Mouse (Mus musculus): ENCODE measurements around the gene Nfkbiz.
A peak's percentile ranks its signal among the peaks of the same experiment; 100 is the strongest.
"Not testable (repeated sequence)": the region's sequence is repeated elsewhere in the genome, so short reads cannot be mapped to it uniquely, and the experiment has no call there.

Gene Nfkbiz

DNA sequence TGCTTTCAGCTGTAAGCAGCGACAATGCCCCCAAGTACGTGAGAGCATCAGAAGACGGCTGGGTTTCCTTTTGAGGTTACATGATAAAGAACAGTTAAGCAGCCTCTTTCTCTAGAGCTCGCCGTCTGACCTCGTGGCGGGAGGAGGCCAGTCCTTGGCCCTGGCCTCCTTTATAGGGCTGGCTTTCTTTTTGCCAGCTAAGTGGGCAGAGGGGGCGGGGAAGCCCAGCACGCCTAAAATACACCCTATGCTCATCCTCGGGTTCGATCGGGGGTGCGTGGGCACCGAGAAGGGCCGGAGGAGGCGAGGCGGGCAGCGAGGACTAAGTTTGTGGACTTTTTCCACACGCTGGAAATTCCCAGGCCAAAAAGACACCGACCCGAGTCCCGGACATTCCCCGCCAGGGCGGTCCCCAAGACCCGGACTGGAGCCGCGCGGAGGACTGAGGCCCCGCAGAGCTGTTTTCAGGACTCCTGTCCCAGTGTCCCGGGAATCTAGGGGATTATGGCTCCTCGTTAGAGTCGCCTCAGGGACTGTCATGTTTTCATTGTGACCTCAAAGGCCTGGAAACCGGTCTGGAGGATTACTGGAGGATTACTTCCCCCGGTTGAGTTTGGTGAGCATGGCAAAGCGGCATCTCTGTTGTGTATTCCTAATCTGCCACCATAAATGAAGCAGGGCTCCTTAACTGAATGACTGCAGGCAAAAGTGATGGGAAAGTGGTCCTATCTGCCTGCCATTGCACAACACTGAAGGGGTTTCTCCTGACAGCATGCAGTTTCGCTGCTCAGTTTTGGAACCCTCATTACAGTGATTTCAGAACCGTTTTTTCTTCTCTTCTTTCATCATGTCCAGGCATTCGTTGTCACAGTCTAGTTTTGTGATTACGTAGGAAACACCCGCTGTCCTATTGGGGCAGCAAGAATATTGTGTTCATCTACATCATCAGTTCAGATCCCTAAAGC is at the start of gene Nfkbiz:
Gene Nfkbiz, minus strand, starts transcription at position 390 of the 965 bp plus-strand sequence.
- peak; percentile 44 to 49 for DNase-seq (ENCODE audit: low spot score in 2 of 2)

DNA sequence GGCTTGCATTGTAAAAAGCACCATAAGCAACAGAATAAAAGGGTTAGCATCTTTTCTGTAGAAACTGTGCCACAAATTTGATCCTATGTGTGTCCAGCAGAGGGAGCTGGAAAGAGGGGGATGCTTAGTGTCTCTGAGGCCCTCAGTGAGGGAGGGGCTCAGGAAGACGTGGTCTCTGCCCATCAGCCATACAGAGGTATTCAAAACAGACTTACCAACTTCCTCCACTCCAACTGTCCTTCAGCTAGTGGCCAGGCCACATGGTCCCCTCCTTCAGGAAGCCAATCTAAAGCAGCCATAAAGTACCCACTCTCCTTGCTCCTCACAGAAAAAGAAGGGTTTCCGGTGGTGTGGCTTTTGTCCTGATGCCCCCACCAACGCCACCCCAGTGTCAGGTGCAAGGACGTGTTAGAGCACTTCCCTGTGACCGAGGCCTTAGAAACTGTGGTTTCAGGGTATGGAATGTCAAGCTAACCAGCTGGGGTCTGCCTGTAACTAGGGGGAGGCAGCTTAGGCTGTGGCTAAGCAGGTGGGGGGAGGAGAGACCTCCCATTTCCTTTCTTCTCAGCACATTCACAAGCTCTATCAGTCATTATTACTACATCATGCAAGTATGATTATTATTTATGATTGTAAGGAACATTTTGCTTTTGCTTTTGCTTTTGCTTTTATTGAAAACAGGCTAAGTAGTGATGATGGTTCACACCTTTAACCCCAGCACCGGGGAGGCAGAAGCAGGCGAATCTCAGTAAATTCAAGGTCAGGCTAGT is 49.3 kb upstream of the Nfkbiz start:
- peak in 1 of 2 experiments; percentile 49 for DNase-seq (ENCODE audit: low spot score in 2 of 2)

DNA sequence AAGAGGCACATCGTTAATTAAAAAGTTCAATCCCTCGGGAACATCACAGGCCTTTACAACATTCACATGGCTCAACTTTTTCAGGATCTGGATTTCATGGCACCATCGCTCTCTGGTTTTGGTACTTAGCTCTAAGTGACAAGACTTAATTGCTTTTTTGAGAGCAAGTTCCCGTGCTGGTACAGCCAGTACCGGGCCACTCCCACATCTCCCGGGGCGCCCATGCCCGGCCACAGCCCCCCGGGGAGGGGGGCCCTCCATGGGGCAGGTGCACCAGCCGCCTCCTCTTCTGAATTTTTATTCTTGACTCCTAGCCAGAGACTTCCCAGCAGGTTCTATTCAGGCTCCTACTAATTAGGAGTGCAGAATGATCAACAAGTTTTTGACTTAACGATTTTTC is 45.5 kb upstream of the Nfkbiz start:
- no peak for DNase-seq (ENCODE audit: low spot score in 2 of 2)

DNA sequence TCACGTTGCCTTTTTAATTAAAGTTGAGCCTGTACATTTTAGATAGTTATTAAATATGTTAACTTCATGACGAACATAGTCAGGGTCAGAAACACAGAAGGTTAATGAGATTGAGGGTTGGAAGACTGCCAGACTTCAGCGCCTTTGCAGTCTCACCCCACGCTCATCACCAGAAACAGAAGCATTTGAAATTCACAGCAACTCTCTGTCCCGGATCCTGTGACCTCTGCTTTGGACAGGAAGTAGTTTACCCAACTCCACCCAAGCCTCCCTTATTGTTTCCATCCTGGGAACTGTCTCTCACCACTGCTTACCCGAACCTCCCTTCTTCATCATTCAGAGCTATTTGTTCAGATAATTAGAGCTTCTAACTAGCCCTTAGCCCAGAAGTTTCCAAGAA is 37.3 kb upstream of the Nfkbiz start:
- no peak for DNase-seq (ENCODE audit: low spot score in 2 of 2)

DNA sequence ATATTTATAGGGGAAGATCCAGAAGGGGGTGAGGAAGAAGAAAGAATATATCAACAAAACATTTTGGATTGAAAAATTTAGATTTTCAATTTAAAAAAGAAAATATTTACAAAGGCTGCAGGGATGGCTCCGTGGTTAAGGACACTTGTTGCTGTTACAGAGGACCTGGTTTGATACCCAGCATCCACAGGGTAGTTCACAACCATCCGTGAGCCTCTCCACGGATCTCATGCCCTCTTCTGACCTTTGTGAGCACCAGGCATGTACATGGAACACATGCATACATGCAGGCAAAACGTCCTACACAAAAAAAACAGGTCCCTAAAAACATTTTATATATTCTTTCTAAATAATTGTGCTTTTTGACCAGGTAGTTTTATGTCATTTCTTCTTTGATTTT is 25.1 kb upstream of the Nfkbiz start:
- no peak for DNase-seq (ENCODE audit: low spot score in 2 of 2)

DNA sequence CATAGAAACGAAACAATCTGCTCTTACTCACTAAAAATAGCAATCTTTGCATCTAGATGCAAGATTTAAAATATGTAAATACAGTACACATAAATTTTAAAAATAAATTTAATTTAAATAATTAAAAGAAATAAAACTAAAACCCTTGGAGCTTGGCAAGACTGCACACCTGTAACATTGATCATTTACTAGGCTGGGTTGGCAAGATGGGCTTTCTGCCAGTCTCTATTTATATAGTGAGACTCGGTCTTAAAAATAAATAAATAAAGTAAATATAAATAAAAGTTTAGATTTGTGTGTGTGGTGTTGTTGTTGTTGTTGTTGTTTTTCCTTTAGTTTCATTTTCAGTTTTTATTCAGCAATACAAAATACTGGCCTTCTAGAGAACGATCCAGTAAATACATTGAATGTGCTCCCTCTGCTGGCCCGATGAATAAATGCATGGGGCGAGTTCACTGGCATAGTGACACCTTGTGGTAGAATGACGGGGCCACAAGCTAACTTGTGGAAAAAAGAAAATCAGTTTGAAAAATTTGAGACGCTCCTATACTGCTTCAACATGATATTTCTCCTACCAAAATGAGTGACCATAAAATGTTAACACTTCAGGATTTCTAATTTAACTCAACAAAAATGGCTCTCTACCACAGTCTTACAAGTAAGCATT is 24.6 kb upstream of the Nfkbiz start:
- DNase-seq (ENCODE audit: low spot score in 2 of 2): peak; percentile 42 to 66

DNA sequence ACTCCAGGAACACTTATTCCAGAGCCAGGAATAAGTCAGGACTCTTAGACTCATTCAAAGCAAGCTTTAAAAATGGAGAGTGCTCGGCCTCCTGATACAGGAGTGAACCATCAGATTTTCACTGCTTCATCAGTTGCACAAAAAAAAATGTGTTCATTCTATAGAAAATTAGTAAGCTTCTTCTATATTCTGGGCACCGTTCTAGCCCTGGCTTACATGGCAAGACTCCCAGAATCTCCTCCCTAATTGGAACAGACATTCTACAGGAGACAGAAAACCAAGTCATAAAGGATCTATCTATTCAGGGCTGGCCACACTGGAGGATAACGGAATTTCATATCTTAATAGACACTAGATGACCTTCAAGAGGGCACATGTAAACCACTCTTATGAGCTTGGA is 22.4 kb upstream of the Nfkbiz start:
- DNase-seq (ENCODE audit: low spot score in 2 of 2): no peak

DNA sequence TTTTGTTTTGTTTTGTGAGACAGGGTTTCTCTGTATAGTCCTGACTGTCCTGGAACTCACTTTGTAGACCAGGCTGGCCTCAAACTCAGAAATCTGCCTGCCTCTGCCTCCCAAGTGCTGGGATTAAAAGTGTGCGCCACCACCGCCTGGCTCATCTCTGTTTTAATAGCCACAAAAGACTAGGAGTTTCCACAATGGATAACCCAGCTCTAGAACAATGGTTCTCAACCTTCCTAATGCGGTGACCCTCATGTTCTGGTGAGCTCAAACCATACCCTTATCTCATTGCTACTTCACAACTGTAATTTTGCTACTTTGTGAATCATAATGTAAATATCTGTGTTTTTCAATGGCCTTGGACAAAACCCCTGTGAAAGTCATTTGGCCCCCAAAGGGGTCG is 20.7 kb upstream of the Nfkbiz start:
- DNase-seq (ENCODE audit: low spot score in 2 of 2): not testable (repeated sequence)

DNA sequence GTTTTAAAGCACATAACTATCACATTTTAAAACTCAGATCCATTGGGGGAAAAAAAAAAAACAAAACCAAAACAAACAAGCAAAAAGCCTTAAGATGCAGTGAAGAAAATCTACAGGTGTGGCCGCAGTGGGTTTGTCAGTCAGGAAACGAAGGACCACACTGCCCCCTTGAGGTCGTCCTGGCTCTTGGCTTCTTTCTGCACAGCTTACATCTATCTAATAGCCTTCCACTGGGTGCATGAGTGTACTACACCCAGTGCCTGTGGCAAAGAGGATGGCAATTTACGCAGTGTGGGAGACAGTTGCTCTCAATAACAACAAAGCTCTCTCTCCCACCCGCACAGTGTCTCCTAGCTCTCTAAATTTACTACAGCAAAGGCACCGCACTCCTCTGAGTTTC is 19.8 kb upstream of the Nfkbiz start:
- DNase-seq (ENCODE audit: low spot score in 2 of 2): peak; percentile 44 to 85

DNA sequence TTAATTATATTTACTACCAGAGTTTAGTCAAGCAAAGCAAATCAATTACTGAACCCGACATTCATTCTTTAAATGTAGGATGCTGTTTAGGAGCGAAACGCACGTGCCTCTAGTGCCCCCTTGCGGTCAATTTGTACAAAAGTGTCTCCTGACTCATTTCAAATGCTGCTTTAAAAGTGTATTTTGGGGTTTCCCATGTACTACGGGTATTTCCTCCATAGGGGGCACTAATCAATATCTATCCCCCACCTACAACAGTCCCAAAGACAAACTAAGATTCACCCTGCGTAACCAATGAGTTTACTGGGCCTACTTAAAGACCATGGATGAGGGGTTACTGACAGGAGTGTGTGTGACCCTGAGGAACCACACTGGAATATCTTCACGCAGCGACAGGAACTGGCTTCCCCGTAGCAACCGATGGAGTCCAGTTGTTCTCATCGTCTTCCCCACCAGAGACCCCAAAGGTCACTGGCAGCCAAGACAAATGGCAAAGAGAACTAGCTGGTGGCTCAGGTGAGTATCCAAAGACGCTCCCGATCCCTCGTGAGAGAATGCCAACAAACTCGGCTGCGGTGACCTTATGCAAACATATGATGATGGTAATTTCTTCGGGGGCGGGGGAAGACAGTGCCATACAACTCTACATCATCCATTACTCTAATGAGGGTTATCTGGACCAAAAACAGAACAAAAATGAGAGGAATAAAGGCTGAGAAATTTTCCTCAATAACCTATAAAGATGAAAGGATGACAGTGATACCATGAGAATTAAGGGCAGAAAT is 14.4 kb upstream of the Nfkbiz start:
- peak; percentile 39 to 85 for DNase-seq (ENCODE audit: low spot score in 2 of 2)

DNA sequence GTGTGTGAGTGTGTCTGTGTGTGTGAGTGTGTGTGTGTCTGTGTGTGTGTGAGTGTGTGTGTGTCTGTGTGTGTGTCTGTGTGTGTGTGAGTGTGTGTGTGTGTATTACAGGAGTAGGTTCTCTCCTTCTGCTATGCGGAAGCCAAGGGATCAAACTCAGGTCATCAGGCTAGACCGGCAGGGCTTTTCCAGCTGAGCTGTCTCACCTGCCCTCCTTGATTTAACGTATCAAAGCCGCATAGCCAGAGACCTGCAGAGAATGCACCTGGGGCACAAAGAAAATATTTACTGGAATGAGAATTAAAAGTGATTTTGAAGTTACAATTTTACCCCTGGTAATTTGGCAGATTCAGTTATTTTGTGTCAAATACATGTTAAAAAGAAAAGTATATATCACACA is 13.8 kb upstream of the Nfkbiz start:
- DNase-seq (ENCODE audit: low spot score in 2 of 2): no peak

DNA sequence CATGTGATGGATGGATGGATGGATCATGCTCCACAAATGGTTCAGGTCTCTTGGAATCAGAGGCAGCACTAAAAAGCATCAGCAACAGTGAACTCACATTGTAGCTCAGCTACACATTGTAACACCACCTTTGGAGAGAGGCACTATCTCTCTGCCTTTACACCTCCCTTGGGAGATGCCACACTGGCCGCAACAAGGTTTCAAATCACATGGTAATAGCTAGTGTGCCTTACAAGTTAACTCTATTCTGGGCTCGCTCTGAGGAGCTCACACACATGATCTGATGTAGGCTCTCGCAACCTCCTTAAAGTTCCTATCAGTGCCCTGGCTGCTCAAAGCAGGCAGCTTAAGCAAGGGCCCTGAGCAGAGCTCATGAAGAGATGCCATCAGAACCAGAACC is 11.8 kb upstream of the Nfkbiz start:
- no peak for DNase-seq (ENCODE audit: low spot score in 2 of 2)

DNA sequence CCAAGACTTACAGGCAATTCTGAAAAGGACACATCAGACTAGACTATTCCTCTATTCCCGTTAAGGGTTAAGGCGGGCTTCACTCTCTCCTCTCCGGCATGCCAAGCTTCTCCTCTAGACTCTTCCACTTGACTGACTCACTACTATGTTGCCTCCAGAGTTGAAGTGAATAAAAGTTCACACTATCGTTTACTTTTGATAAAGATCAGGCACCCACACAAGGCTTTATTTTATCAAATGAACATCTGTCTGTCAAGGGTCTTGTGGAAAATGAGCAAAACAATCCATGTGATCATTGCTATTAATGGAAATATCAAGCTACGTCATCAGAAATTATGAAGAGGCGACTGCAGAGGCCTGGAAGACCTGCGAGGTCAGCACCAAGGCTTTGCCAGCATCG is 9.0 kb upstream of the Nfkbiz start:
- no peak for DNase-seq (ENCODE audit: low spot score in 2 of 2)

DNA sequence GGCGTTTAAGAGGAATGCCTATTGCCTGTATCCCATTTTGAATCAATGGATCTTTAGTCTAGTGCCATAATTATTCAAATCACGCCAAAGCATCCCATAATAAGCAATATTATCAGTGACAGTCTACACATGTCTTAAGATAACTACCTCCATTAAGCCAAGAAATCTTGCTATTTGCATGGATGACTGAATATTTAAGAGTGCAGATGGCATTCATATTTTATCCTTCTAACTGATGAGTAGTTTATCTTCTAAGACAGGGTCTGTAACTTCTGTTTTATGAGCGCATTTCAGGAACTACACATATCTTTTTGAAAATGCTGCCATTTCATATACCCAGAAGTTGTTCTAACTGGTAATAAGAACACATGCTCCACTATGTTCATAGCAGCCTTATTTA is 6.1 kb upstream of the Nfkbiz start:
- DNase-seq (ENCODE audit: low spot score in 2 of 2): no peak

DNA sequence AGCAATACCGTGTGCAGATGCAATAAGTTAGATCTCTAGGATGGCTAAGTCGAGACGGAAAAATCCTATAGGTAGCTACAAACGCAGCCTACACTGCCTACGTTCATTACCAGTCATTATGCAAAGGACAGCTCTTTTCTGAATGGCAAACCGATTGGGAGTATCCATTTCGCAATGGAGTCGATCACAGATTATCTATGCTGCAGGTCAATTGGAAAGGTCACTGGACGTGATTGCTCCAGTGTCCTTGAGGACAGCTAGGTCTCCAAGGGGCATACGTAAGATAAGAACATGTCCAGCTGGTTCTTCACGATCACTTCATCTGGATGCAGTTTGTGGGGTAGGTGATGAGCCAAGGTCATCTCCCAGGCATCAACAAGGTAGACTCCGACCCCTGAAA is 5.2 kb upstream of the Nfkbiz start:
- no peak for DNase-seq (ENCODE audit: low spot score in 2 of 2)

DNA sequence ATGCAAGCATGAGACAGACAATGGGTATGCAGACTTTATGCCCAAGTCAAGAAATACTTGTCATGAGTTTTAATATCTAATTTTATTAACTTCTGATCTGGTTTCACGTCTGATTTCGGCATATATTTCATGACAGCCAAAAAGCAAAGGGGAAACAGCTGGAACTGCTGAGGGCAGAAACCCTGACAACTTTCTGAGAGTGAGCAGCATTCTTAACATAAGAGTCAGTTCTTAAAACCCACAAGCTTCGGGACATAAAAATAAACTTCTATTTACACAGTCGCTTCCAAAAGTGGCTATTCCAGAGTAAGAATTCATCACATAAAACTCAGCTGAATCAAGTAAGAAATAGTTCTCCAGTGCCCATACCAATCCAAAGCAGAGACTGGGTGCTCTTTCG is 4.4 kb upstream of the Nfkbiz start:
- DNase-seq (ENCODE audit: low spot score in 2 of 2): no peak

DNA sequence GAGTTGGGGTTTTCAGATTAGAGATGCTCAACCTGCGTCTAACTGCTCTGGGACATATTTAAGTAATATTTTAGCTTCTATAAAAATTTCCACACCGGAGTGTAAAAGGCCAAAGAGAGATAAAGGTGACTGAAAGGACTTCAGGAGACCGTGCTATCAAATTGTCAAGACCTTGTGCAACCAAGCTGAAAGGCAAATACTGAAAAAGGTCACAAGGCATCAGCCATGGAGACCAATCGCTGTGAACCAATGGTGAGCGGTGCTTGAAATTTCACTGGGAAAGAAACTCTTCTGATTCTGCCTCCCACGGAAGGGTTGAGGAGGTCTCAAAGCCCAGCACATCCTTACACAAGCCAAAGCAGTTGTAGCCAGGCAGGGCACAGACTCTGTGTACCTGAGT is 2.8 kb upstream of the Nfkbiz start:
- DNase-seq (ENCODE audit: low spot score in 2 of 2): no peak

DNA sequence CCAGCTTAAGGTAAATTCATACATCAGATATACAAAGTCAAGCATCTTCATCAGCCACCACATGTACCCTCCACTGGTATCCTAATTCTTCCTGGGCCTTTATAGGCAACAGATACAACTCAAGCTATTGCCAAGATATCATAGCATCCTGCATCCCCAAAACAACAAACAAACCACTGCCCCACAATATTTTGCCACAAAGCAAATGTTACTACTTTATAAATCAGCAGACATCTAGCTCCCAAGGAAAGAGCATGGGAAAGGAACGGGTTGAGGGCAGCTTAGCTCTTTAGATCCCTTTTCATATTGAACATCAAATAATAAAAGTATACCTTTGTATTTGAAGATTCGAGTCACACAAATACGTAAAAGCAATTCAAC is 580 bp downstream of the Nfkbiz start:
- no peak for DNase-seq (ENCODE audit: low spot score in 2 of 2)

DNA sequence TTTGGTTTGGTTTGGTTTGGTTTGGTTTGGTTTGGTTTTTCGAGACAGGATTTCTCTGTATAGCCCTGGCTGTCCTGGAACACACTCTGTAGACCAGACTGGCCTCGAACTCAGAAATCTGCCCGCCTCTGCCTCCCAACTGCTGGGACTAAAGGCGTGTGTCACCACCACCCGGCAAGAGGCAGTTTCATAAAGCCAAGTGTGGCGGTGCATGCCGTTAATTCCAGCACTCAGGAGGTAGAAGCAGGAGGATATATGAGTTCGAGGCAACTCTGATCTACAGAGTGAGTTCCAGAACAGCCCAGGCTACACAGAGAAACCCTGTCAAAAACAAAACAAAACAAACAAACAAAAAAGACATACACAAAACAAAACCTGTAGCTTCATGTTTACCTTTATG is 1.0 kb downstream of the Nfkbiz start:
- DNase-seq (ENCODE audit: low spot score in 2 of 2): not testable (repeated sequence)

DNA sequence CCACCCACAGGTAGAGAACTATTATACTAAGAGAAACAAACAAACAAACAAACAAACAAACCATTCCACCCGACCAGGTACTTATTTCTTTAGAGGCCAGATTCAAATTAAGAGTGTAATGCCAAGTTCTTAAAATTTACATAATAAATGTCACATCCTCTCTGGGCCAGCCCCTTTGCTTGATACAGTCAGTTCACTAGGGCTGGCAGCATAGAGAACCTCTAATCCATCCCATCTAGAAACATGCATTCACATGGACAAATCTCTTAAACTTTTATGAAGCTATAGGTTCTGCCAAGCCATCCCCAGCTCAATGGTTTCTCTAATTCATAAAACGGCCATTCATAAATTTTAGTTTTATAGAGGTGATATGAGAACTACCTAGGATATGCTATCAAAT is 1.5 kb downstream of the Nfkbiz start:
- no peak for DNase-seq (ENCODE audit: low spot score in 2 of 2)

DNA sequence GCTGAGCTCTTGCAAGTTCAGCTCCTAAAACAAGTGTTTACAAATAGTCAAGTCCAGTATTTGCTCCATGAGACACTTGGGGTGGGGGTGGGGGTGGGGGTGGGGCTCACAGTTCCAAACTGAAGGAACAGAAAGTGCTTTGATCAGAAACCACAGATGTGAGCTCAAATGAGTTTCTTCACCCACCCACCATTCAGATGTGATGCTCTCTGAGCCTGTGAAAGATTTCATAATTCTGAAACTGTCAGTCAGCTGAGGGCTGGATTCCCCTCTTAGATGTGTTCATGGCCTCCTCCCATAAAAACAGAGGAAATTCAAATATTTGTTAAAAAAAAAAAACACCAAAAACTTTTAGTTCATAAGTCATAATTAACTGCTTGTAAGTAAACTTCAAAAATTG is 2.9 kb downstream of the Nfkbiz start:
- no peak for DNase-seq (ENCODE audit: low spot score in 2 of 2)

DNA sequence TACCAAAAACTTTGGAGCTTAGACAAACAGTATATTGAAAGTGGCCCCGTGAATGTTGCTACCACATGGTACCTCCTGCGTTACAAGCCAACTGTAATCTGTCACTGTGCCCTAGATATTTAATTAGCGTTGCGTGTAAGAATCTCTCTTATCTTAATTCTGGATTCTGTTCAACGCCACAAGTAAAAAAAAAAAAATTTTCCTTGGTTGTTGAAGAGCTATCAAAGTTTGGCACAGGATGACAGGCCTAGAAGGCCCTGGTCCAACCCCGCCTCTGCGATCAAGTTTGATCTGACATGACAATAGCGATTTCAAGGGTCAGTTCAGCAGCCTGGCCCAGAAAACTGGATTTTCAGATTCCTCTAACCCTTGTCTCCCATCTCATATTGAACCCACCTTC is 6.1 kb downstream of the Nfkbiz start:
- DNase-seq (ENCODE audit: low spot score in 2 of 2): no peak
